Mouse (Mus musculus): ENCODE measurements at regions not wholly inside any gene's neighbourhood (a gene's known extent, or its start where the extent isn't known, plus 50 kb on each side); places are given as distances from the start of the nearest gene placed in this dataset.
A peak's percentile ranks its signal among the peaks of the same experiment; 100 is the strongest.
"Not testable (repeated sequence)": the region's sequence is repeated elsewhere in the genome, so short reads cannot be mapped to it uniquely, and the experiment has no call there.

- WGBS (ENCODE audit: insufficient replicate concordance), result 83% methylated on average over 8 of the region's 8 CpGs
- no peak overlapping the region for H3K4me3 ChIP-seq
- no peaks in the 10 kb centered on the region; the same call in 1 of the 2 replicates for H3K4me1 ChIP-seq
- no peak for ATAC-seq
- peaks cover 11% of the 10 kb centered on the region; the same call in 1 of the 2 replicates for H3K27me3 ChIP-seq (replicated peaks)
- no peaks in the 10 kb centered on the region for H3K9me3 ChIP-seq (replicated peaks)
- no peak overlapping the region for H3K27ac ChIP-seq
- H3K9ac ChIP-seq, result no peak overlapping the region
- no peaks in the 10 kb centered on the region for H3K36me3 ChIP-seq
- H3K4me2 ChIP-seq, result no peak overlapping the region
Measured at GRCm38 (mm10) chr8:34678879-34679278, 567.3 kb upstream of the Gm10131 start.

GRCm38 (mm10) chr8:34671716-34672115 lies 560.2 kb upstream of the Gm10131 start:
- H3K4me2 ChIP-seq, result peak overlapping the region; percentile 4
- no peaks in the 10 kb centered on the region for H3K36me3 ChIP-seq
- H3K9me3 ChIP-seq (replicated peaks), result no peaks in the 10 kb centered on the region
- H3K4me3 ChIP-seq, result no peak overlapping the region
- H3K27ac ChIP-seq, result peak overlapping the region; percentile 52; the same call in 1 of the 2 replicates
- peak; percentile 46; the same call in 1 of the 2 replicates for ATAC-seq
- H3K4me1 ChIP-seq, result peaks cover 19% of the 10 kb centered on the region
- H3K9ac ChIP-seq, result no peak overlapping the region
- no peaks in the 10 kb centered on the region for H3K27me3 ChIP-seq (replicated peaks)
- WGBS (ENCODE audit: insufficient replicate concordance), result 8% methylated on average over 3 of the region's 3 CpGs

DNA sequence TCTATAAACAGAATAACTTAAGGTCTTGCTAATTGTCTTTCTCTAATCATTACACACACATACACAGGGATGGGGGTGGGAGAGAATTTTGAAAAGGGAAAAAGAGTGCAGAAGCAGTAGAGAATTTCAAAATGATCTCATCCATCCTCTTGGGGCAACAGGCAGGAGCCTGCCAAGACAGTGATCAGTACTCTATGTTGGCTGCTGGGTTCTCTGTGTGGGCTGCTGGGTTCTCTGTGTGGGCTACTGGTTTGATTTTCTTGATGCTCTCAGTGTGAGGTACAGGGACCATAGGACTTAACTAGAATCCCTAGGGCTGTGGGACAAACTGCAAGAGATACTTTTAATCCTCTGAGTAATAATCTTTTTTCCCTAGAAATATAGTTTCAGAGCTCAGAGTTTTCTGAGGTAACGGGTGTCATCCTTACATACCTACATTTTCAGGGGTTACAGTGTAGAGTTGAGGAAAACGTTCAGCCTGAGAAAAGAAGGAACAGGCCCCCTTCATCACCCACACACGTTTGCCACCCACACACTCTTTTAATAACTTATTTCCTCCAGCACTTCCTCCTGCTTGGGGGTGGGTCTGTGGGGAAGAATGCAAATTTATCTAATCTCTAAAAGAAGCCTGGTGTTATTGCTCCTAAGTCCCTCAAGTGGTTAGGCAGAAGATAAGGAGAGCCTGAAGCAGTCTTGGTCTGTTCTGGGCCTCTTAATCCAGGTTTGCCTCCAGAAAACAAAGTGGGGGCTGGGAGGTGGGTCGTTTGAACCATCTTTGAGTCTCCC lies 559.6 kb upstream of the Gm10131 start:
- WGBS (ENCODE audit: insufficient replicate concordance), result 10% methylated on average over 4 of the region's 4 CpGs
- no peaks in the 10 kb centered on the region for H3K36me3 ChIP-seq
- no peaks in the 10 kb centered on the region for H3K9me3 ChIP-seq (replicated peaks)
- H3K4me1 ChIP-seq, result peaks cover 19% of the 10 kb centered on the region
- H3K9ac ChIP-seq, result no peak overlapping the region
- peak overlapping the region; percentile 52; the same call in 1 of the 2 replicates for H3K27ac ChIP-seq
- H3K4me3 ChIP-seq, result no peak overlapping the region
- no peaks in the 10 kb centered on the region for H3K27me3 ChIP-seq (replicated peaks)
- ATAC-seq, result peak; percentile 80
- H3K4me2 ChIP-seq, result peak overlapping the region; percentile 4

- Histone ChIP-seq H3K9me3 (replicated peaks) (no peaks in the 10 kb centered on the region), H3K4me3 (no peak overlapping the region), H3K4me1 (peaks cover 19% of the 10 kb centered on the region), H3K27me3 (replicated peaks) (no peaks in the 10 kb centered on the region), H3K9ac (no peak overlapping the region), H3K4me2 (no peak overlapping the region), H3K36me3 (no peaks in the 10 kb centered on the region), H3K27ac (no peak overlapping the region)
- WGBS (ENCODE audit: insufficient replicate concordance), result 81% methylated on average over 3 of the region's 3 CpGs
- ATAC-seq, result no peak
Measured at GRCm38 (mm10) chr8:34669146-34669545, 557.6 kb upstream of the Gm10131 start.

- no peaks in the 10 kb centered on the region for H3K4me1 ChIP-seq
- no peak overlapping the region for H3K9ac ChIP-seq
- H3K36me3 ChIP-seq, result no peaks in the 10 kb centered on the region
- H3K4me3 ChIP-seq, result no peak overlapping the region
- ATAC-seq, result no peak
- H3K27me3 ChIP-seq (replicated peaks), result no peaks in the 10 kb centered on the region
- H3K4me2 ChIP-seq, result no peak overlapping the region
- WGBS (ENCODE audit: insufficient replicate concordance), result 75% methylated on average over 4 of the region's 4 CpGs
- no peak overlapping the region for H3K27ac ChIP-seq
- no peaks in the 10 kb centered on the region for H3K9me3 ChIP-seq (replicated peaks)
Measured at GRCm38 (mm10) chr8:34664429-34664828, 552.9 kb upstream of the Gm10131 start.

GRCm38 (mm10) chr8:34662532-34662931 lies 551.0 kb upstream of the Gm10131 start:
- no peak for ATAC-seq
- Histone ChIP-seq H3K4me1 (no peaks in the 10 kb centered on the region), H3K36me3 (no peaks in the 10 kb centered on the region)

DNA sequence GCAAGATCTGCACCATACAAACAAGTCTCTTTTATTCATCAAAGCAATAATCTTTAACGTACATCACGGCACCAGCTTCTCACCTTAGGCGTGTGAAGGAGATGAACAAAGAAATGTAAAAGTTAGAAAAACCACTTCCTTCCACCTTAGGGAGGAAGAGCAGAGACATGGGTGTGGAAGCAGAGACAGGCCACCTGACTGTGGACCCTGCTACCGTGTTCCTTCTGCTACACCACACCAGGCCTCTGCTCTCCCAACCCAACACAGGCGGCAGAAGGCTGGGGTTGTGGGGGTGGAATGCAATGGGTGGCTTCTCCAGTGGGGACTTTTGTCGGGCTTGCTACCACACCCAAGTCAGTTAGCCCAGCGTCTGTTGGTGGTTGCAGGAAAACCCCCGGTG lies 540.2 kb upstream of the Gm10131 start:
- Histone ChIP-seq H3K4me2 (no peak overlapping the region), H3K9ac (no peak overlapping the region), H3K9me3 (replicated peaks) (0 out of 2 replicates have a peak, but pooled peaks cover 10% of the 10 kb centered on the region), H3K27ac (no peak overlapping the region), H3K27me3 (replicated peaks) (no peaks in the 10 kb centered on the region), H3K4me3 (no peak overlapping the region), H3K4me1 (no peaks in the 10 kb centered on the region), H3K36me3 (no peaks in the 10 kb centered on the region)
- WGBS (ENCODE audit: insufficient replicate concordance), result 66% methylated on average over 8 of the region's 8 CpGs
- ATAC-seq, result no peak

More at GRCm38 (mm10) chr8:34662532-34662931, 551.0 kb upstream of the Gm10131 start:
- H3K9ac ChIP-seq, result no peak overlapping the region
- 78% methylated on average over 6 of the region's 6 CpGs for WGBS (ENCODE audit: insufficient replicate concordance)
- no peaks in the 10 kb centered on the region for H3K9me3 ChIP-seq (replicated peaks)
- H3K4me3 ChIP-seq, result no peak overlapping the region
- no peak overlapping the region for H3K4me2 ChIP-seq
- H3K27me3 ChIP-seq (replicated peaks), result no peaks in the 10 kb centered on the region
- H3K27ac ChIP-seq, result no peak overlapping the region

DNA sequence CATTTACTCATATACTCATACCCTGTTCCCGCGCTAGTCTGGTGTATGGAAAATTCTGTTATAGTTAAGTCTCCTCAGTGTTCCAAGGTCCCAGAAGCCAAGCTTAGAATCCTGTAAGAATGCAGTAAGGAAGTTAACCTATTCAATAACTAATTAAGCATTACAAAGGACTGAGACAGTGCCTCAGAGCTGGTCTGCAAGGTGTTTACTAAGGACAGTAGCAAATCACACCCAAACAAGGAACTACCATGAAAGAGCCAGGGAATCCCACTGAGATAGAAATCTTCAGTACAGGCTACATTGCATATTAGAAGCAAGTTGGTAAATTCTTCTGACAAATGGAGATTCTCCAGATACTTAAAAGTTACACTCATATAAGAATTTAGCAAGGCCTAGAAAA lies 516.7 kb upstream of the Gm10131 start:
- not testable (repeated sequence) for H3K4me2 ChIP-seq; H3K27ac ChIP-seq; H3K4me1 ChIP-seq; H3K9ac ChIP-seq; H3K27me3 ChIP-seq (replicated peaks); H3K4me3 ChIP-seq; H3K9me3 ChIP-seq (replicated peaks); ATAC-seq; H3K36me3 ChIP-seq
- 83% methylated on average over 2 of the region's 2 CpGs for WGBS (ENCODE audit: insufficient replicate concordance)

GRCm38 (mm10) chr8:34625670-34626069 lies 514.1 kb upstream of the Gm10131 start:
- Histone ChIP-seq H3K27ac (no peak overlapping the region), H3K9ac (no peak overlapping the region), H3K4me1 (no peaks in the 10 kb centered on the region), H3K9me3 (replicated peaks) (no peaks in the 10 kb centered on the region), H3K4me2 (no peak overlapping the region), H3K36me3 (no peaks in the 10 kb centered on the region), H3K27me3 (replicated peaks) (no peaks in the 10 kb centered on the region), H3K4me3 (no peak overlapping the region)
- no peak for ATAC-seq
- 69% methylated on average over 10 of the region's 10 CpGs for WGBS (ENCODE audit: insufficient replicate concordance)

- no peak overlapping the region for H3K4me2 ChIP-seq
- no peaks in the 10 kb centered on the region for H3K27me3 ChIP-seq (replicated peaks)
- ATAC-seq, result no peak
- no peak overlapping the region for H3K4me3 ChIP-seq
- 11% methylated on average over 7 of the region's 7 CpGs for WGBS (ENCODE audit: insufficient replicate concordance)
- no peak overlapping the region for H3K27ac ChIP-seq
- H3K9me3 ChIP-seq (replicated peaks), result no peaks in the 10 kb centered on the region
- H3K9ac ChIP-seq, result no peak overlapping the region
- H3K4me1 ChIP-seq, result no peaks in the 10 kb centered on the region
- H3K36me3 ChIP-seq, result no peaks in the 10 kb centered on the region
Measured at GRCm38 (mm10) chr8:34623783-34624182, 512.2 kb upstream of the Gm10131 start.

- no peak overlapping the region for H3K27ac ChIP-seq
- WGBS (ENCODE audit: insufficient replicate concordance), result 60% methylated on average over 25 of the region's 25 CpGs
- no peaks in the 10 kb centered on the region for H3K27me3 ChIP-seq (replicated peaks)
- H3K36me3 ChIP-seq, result no peaks in the 10 kb centered on the region
- H3K4me3 ChIP-seq, result no peak overlapping the region
- no peaks in the 10 kb centered on the region for H3K9me3 ChIP-seq (replicated peaks)
- no peaks in the 10 kb centered on the region for H3K4me1 ChIP-seq
- no peak for ATAC-seq
- H3K4me2 ChIP-seq, result no peak overlapping the region
- no peak overlapping the region for H3K9ac ChIP-seq
Measured at GRCm38 (mm10) chr8:34622177-34623114, 510.9 kb upstream of the Gm10131 start.

DNA sequence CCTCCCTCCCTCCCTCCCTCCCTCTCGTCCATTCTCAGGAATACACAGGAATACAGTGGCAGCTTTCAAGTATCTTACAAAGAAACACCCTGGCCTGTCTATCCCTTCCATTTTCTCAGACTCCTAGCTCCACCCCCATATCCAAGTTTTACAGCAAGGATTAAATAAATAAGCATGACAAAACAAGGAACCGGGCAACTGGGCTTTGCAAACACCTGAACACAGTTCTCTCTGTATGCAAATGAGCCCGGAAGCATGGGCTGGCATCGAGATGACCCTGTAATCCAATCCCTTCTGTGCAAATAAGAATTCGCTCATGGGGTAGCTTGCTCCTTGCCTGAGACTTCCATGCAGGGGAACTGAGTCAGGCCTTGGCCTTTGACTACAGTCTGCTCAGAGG lies 506.5 kb upstream of the Gm10131 start:
- no peak overlapping the region for H3K4me2 ChIP-seq
- H3K36me3 ChIP-seq, result no peaks in the 10 kb centered on the region
- no peaks in the 10 kb centered on the region for H3K4me1 ChIP-seq
- no peak overlapping the region for H3K9ac ChIP-seq
- no peak overlapping the region for H3K27ac ChIP-seq
- H3K4me3 ChIP-seq, result no peak overlapping the region
- ATAC-seq, result no peak
- WGBS (ENCODE audit: insufficient replicate concordance), result 50% methylated on average over 4 of the region's 5 CpGs
- no peaks in the 10 kb centered on the region for H3K9me3 ChIP-seq (replicated peaks)
- no peaks in the 10 kb centered on the region for H3K27me3 ChIP-seq (replicated peaks)

Data from liver, embryonic 12.5 days (tissue).